Mouse (Mus musculus) midbrain, postnatal 0 days (tissue): Measurements from ENCODE around the gene Vamp5. TPM values are rescaled to one million over a fixed set of nuclear protein-coding genes. Genes with fewer than 3 reads are reported as not detected.

Experiments used
- ATAC-seq: fragments of 200-750 bp; cut with Nextera tagmentation; 2 replicates; pipeline ENCODE4 v1.8.0; 2017; ENCODE audit warnings: moderate number of reproducible peaks, mild to moderate bottlenecking, moderate TSS enrichment, moderate library complexity; ENCODE audit not compliant: low FRiP score
- DNase-seq: peaks from one replicate; pipeline ENCODE4 v3.0.0-alpha.2; 2015; ENCODE audit warnings: low spot score
- H3K27ac ChIP-seq: fragments of 300-500 bp; sonication (generic); 2 replicates; pipeline ENCODE4 v1.5.1; 2014; ENCODE audit warnings: low read depth, mild to moderate bottlenecking, low read length, mixed read lengths
- H3K27me3 ChIP-seq: fragments of 300-500 bp; sonication (generic); 2 replicates; pipeline ENCODE4 v1.6.1; 2014; ENCODE audit warnings: low read length, control low read depth, mixed read lengths; ENCODE audit not compliant: insufficient read depth
- H3K36me3 ChIP-seq: fragments of 300-500 bp; sonication (generic); 2 replicates; pipeline ENCODE4 v1.6.1; 2014; ENCODE audit warnings: low read length, control low read depth, mixed read lengths; ENCODE audit not compliant: insufficient read depth
- H3K4me1 ChIP-seq: fragments of 300-500 bp; sonication (generic); 2 replicates; pipeline ENCODE4 v1.6.1; 2014; ENCODE audit warnings: mild to moderate bottlenecking, control low read depth, antibody characterized with exemption, low read length, mixed read lengths; ENCODE audit not compliant: insufficient read depth
- H3K4me2 ChIP-seq: fragments of 300-500 bp; sonication (generic); 2 replicates; pipeline ENCODE4 v1.6.1; 2014; ENCODE audit warnings: low read depth, mild to moderate bottlenecking, low read length, mixed read lengths; ENCODE audit not compliant: poor library complexity, severe bottlenecking
- H3K4me3 ChIP-seq: fragments of 300-500 bp; sonication (generic); 2 replicates; pipeline ENCODE4 v1.5.1; 2014; ENCODE audit warnings: low read depth, mild to moderate bottlenecking, low read length, moderate library complexity
- H3K9ac ChIP-seq: fragments of 300-500 bp; sonication (generic); replicated peaks from 2 replicates; pipeline ENCODE4 v1.6.1; 2014; ENCODE audit warnings: mild to moderate bottlenecking, low read length, moderate library complexity, mixed read lengths; ENCODE audit not compliant: poor library complexity, severe bottlenecking
- H3K9me3 ChIP-seq: fragments of 300-500 bp; sonication (generic); 2 replicates; pipeline ENCODE4 v1.6.1; 2016; ENCODE audit warnings: low read length, control low read depth
- CTCF ChIP-seq: IDR thresholded peaks from 2 replicates; pipeline ENCODE4 v1.5.1; 2016; ENCODE audit warnings: antibody characterized with exemption, mild to moderate bottlenecking
- WGBS: fragments of 180-500 bp; shearing (Covaris S2); extraction: QIAGEN DNeasy Blood & Tissue Kit; methylation state at CpG from one replicate; pipeline ENCODE4 v1.1.7; 2014; 5-methylcytosine and 5-hydroxymethylcytosine counted together
- polyA plus RNA-seq: library from polyadenylated mRNA; unstranded; fragments of >200 nt; fragmentation: Nextera tagmentation; extraction: Ambion mirVana; gene quantifications from 2 replicates; pipeline ENCODE4 v1.2.1, GENCODE M21; 2015
- total RNA-seq: library from RNA; depleted of rRNA; stranded (reverse); fragments of >200 nt; gene quantifications from 2 replicates; pipeline ENCODE4 v1.2.3, GENCODE M21; 2014

The Vamp5 gene
- total and polyA plus RNA-seq, 2 experiments from 2014 or later = 6.5 to 14.4 TPM

DNA sequence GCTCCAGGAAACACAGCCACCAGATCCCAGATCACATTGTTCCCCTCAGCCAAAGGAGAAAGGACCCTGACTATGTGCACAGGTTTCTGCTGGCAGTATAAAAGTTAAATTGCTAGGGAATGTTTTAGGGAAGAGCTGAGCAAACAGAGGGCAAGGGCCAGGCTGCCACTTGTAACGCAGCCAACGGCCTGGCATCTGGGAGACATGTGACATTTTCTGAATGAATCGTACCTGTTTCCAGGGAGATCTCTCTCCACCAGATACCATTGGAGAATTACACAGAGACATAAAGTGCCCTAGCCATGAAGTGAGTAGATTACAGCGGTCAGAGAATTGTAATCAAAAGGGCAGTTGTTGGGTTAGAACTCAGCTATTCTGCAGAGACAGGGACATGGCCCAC lies 7.1 kb downstream of the Vamp5 start:
- Histone ChIP-seq H3K9ac (no peak overlapping the region), H3K27me3 (no peaks in the 10 kb centered on the region), H3K27ac (no peak overlapping the region), H3K4me2 (no peak overlapping the region), H3K36me3 (no peaks in the 10 kb centered on the region), H3K4me3 (no peak overlapping the region), H3K9me3 (no peaks in the 10 kb centered on the region), H3K4me1 (no peaks in the 10 kb centered on the region)
- no peak for DNase-seq
- WGBS = 87% methylated on average over 4 of the region's 4 CpGs
- ATAC-seq = no peak
- no peak for TF ChIP-seq CTCF

DNA sequence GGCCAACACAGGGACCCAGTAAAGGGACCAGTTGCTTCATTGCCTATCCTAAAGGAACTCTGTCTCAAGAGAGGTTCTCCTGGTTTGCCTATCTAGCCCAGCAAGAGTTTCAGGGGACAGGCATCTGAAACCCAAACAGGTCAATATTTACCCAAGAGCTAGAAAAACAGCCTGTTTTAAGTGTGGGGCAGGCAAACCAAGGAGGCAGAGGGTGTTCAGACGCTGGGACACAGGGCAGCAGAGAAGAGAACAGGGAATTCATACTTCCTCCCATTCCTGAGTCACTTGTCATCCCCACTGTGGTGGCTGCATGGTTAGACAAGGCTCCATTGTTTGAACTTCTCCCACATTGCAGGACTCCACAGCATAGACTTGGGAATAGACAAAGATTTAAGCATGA lies 8.7 kb downstream of the Vamp5 start:
- no peak for ATAC-seq
- no peak for TF ChIP-seq CTCF

GRCm38 (mm10) chr6:72371147-72371546 lies 9.1 kb downstream of the Vamp5 start:
- no peaks in the 10 kb centered on the region for H3K9me3 ChIP-seq
- no peak for TF ChIP-seq CTCF
- H3K27ac ChIP-seq = no peak overlapping the region
- no peak overlapping the region for H3K9ac ChIP-seq
- no peaks in the 10 kb centered on the region for H3K27me3 ChIP-seq
- WGBS = 35% methylated on average over 5 of the region's 5 CpGs
- no peaks in the 10 kb centered on the region for H3K4me1 ChIP-seq
- H3K36me3 ChIP-seq = no peaks in the 10 kb centered on the region
- no peak overlapping the region for H3K4me2 ChIP-seq
- no peak for ATAC-seq
- H3K4me3 ChIP-seq = no peak overlapping the region
- DNase-seq = no peak

More for the DNA sequence above, 8.7 kb downstream of the Vamp5 start:
- no peak overlapping the region for H3K27ac ChIP-seq
- 25% methylated on average over 1 of the region's 1 CpGs for WGBS
- H3K9me3 ChIP-seq = no peaks in the 10 kb centered on the region
- no peak overlapping the region for H3K4me2 ChIP-seq
- H3K4me3 ChIP-seq = no peak overlapping the region
- no peak overlapping the region for H3K9ac ChIP-seq
- no peaks in the 10 kb centered on the region for H3K36me3 ChIP-seq
- no peaks in the 10 kb centered on the region for H3K27me3 ChIP-seq
- no peak for DNase-seq
- H3K4me1 ChIP-seq = no peaks in the 10 kb centered on the region

- H3K36me3 ChIP-seq = no peaks in the 10 kb centered on the region
- no peak for ATAC-seq
These were observed 10.2 kb downstream of the Vamp5 start for GRCm38 (mm10) chr6:72370091-72370490.

GRCm38 (mm10) chr6:72369557-72369956 lies 10.7 kb downstream of the Vamp5 start:
- ATAC-seq = no peak
- no peak for DNase-seq
- no peak overlapping the region for H3K4me3 ChIP-seq

More at GRCm38 (mm10) chr6:72370091-72370490, 10.2 kb downstream of the Vamp5 start:
- WGBS = 84% methylated on average over 12 of the region's 12 CpGs
- Histone ChIP-seq H3K4me1 (no peaks in the 10 kb centered on the region), H3K9ac (no peak overlapping the region), H3K9me3 (no peaks in the 10 kb centered on the region), H3K4me3 (no peak overlapping the region), H3K27me3 (no peaks in the 10 kb centered on the region), H3K27ac (no peak overlapping the region), H3K4me2 (no peak overlapping the region)
- DNase-seq = no peak
- no peak for TF ChIP-seq CTCF

DNA sequence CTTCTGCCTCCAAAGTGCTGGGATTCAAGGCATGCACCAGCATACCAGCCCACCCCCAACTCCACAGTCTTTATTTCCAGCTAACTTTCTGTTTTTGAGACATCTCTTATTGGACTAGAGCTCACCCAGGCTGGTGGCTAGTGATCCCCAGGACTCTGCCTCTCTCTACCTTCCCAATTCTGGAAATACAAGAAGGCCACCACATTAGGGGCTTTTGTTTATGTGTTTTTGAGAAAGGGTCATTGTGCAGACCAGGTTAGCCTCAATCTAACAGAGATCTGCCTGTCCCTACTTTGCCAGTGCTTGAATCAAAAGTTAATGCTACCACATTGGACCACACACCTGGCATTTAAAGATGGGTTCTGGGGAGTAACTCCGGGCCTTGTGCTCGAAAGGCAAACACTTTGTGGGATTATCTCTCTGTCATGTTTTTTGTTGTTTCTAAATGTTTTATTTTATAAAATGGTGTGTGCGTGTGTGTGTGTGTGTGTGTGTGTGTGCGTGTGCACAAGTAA lies 12.8 kb downstream of the Vamp5 start:
- Histone ChIP-seq H3K4me2 (no peak overlapping the region), H3K4me1 (no peaks in the 10 kb centered on the region), H3K9me3 (no peaks in the 10 kb centered on the region), H3K27me3 (no peaks in the 10 kb centered on the region), H3K27ac (no peak overlapping the region), H3K4me3 (no peak overlapping the region), H3K36me3 (no peaks in the 10 kb centered on the region), H3K9ac (no peak overlapping the region)
- ATAC-seq = no peak
- 76% methylated on average over 4 of the region's 4 CpGs for WGBS
- TF ChIP-seq CTCF = no peak
- no peak for DNase-seq

More at GRCm38 (mm10) chr6:72369557-72369956, 10.7 kb downstream of the Vamp5 start:
- 84% methylated on average over 4 of the region's 4 CpGs for WGBS
- H3K4me2 ChIP-seq = no peak overlapping the region
- peak; percentile 14; the same call in 1 of the 2 replicates for TF ChIP-seq CTCF
- no peaks in the 10 kb centered on the region for H3K36me3 ChIP-seq
- H3K9ac ChIP-seq = no peak overlapping the region
- H3K27ac ChIP-seq = no peak overlapping the region
- H3K27me3 ChIP-seq = no peaks in the 10 kb centered on the region
- no peaks in the 10 kb centered on the region for H3K9me3 ChIP-seq
- no peaks in the 10 kb centered on the region for H3K4me1 ChIP-seq
